Mouse (Mus musculus) CH12.LX (cell line): Measurements from ENCODE around the gene Rffl.

ENCODE experiments used
- CTCF ChIP-seq, 2 experiments: IDR thresholded peaks in 1 of 2; conservative IDR thresholded peaks in 1 of 2; 2 replicates each; pipeline ENCODE4 v1.5.1; 2011 to 2012; ENCODE audit warnings: low read depth in 2 of 2, low read length in 2 of 2, improper control_type of control experiment in 1 of 2, inconsistent platforms in 1 of 2, mild to moderate bottlenecking in 1 of 2, moderate library complexity in 1 of 2
- POLR2A ChIP-seq: IDR thresholded peaks from 2 replicates; pipeline ENCODE4 v1.6.1; 2011; ENCODE audit warnings: low read depth, mild to moderate bottlenecking, improper control_type of control experiment, low read length
- POLR2AphosphoS2 ChIP-seq: IDR thresholded peaks from 2 replicates; pipeline ENCODE4 v1.6.1; 2011; ENCODE audit warnings: low read depth, low read length, improper control_type of control experiment
- SMC3 ChIP-seq: IDR thresholded peaks from 2 replicates; pipeline ENCODE4 v1.6.1; 2011; ENCODE audit warnings: low read depth, low read length, improper control_type of control experiment

DNA sequence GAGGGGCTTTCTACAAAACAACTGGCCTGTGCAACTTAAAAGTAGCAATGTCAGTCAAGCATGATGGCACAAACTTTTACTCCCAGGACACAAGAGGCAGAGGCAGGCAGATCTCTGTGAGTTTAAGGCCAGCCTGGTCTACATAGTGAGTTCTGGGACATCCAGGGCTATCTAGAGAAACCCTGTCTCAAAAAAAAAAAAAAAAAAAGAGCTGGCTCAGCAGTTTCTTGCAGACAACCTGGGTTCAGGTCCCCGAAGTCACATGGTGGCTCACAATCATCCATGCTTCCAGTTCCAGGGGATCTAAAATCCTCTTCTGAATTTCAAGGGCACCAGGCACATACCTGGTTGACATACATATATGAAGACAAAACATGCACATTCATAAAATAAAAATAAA lies 115.1 kb downstream of the Rffl start:
- TF ChIP-seq POLR2AphosphoS2 (no peak), POLR2A (no peak), SMC3 (no peak), CTCF (conservative IDR thresholded peaks at IDR 0.05 in 1 of 2, IDR thresholded peaks at IDR 0.05 in 1 of 2; ENCODE audit: low read depth in 2 of 2, low read length in 2 of 2) (no peak)
